Mouse (Mus musculus): ENCODE results near the gene 6030452D12Rik. TPM values are rescaled to one million over a fixed set of nuclear protein-coding genes. Genes with fewer than 3 reads are reported as not detected.

6030452D12Rik gene
- polyA plus RNA-seq, 1 experiment from 2014 or later, result not detected

- Histone ChIP-seq H3K27me3 (replicated peaks; ENCODE audit: insufficient read depth, low read length) (peaks cover 8% of the 10 kb centered on the region; the same call in 1 of the 2 replicates), H3K36me3 (ENCODE audit: insufficient read depth, low read length) (no peaks in the 10 kb centered on the region), H3K4me2 (replicated peaks; ENCODE audit: low read depth, low read length) (no peak overlapping the region), H3K9me3 (ENCODE audit: low read length) (no peaks in the 10 kb centered on the region), H3K4me3 (ENCODE audit: low read depth, low read length) (no peak overlapping the region), H3K27ac (ENCODE audit: low read length) (no peak overlapping the region), H3K9ac (replicated peaks; ENCODE audit: low read depth) (no peak overlapping the region), H3K4me1 (ENCODE audit: insufficient read depth, low read depth, low read length) (peaks cover 7% of the 10 kb centered on the region)
- DNase-seq (ENCODE audit: low spot score), result no peak
- TF ChIP-seq CTCF (IDR thresholded peaks at IDR 0.05) (no peak), EP300 (IDR thresholded peaks at IDR 0.05) (no peak)
- ATAC-seq, result no peak
- WGBS, result 44% methylated on average over 7 of the region's 7 CpGs
Measured at GRCm38 (mm10) chr8:106512475-106513150, 12.3 kb downstream of the 6030452D12Rik start.

GRCm38 (mm10) chr8:106515946-106516479, 15.7 kb downstream of the 6030452D12Rik start:
- Histone ChIP-seq H3K4me3 (ENCODE audit: low read depth, low read length) (no peak overlapping the region), H3K27ac (ENCODE audit: low read length) (no peak overlapping the region), H3K4me2 (replicated peaks; ENCODE audit: low read depth, low read length) (no peak overlapping the region), H3K9me3 (ENCODE audit: low read length) (no peaks in the 10 kb centered on the region), H3K9ac (replicated peaks; ENCODE audit: low read depth) (no peak overlapping the region), H3K4me1 (ENCODE audit: insufficient read depth, low read depth, low read length) (no peaks in the 10 kb centered on the region; the same call in 1 of the 2 replicates), H3K36me3 (ENCODE audit: insufficient read depth, low read length) (no peaks in the 10 kb centered on the region), H3K27me3 (replicated peaks; ENCODE audit: insufficient read depth, low read length) (peaks cover 6% of the 10 kb centered on the region; the same call in 1 of the 2 replicates)
- ATAC-seq (no peak), DNase-seq (ENCODE audit: low spot score) (no peak)
- 39% methylated on average over 1 of the region's 1 CpGs for WGBS
- no peak for TF ChIP-seq CTCF (IDR thresholded peaks at IDR 0.05)
- no peak for TF ChIP-seq EP300 (IDR thresholded peaks at IDR 0.05)

- Histone ChIP-seq H3K9me3 (ENCODE audit: low read length) (no peaks in the 10 kb centered on the region), H3K4me1 (ENCODE audit: insufficient read depth, low read depth, low read length) (no peaks in the 10 kb centered on the region; the same call in 1 of the 2 replicates), H3K27me3 (replicated peaks; ENCODE audit: insufficient read depth, low read length) (0 out of 2 replicates have a peak, but pooled peaks cover 2% of the 10 kb centered on the region), H3K27ac (ENCODE audit: low read length) (no peak overlapping the region), H3K36me3 (ENCODE audit: insufficient read depth, low read length) (no peaks in the 10 kb centered on the region), H3K4me2 (replicated peaks; ENCODE audit: low read depth, low read length) (no peak overlapping the region), H3K4me3 (ENCODE audit: low read depth, low read length) (no peak overlapping the region), H3K9ac (replicated peaks; ENCODE audit: low read depth) (no peak overlapping the region)
- TF ChIP-seq CTCF (IDR thresholded peaks at IDR 0.05) (no peak), EP300 (IDR thresholded peaks at IDR 0.05) (no peak)
- ATAC-seq (no peak), DNase-seq (ENCODE audit: low spot score) (no peak)
- WGBS, result 33% methylated on average over 2 of the region's 2 CpGs
Measured at GRCm38 (mm10) chr8:106516581-106516980, 16.3 kb downstream of the 6030452D12Rik start.

GRCm38 (mm10) chr8:106518763-106519162, 18.4 kb downstream of the 6030452D12Rik start:
- H3K9me3 ChIP-seq (ENCODE audit: low read length), result no peaks in the 10 kb centered on the region
- TF ChIP-seq CTCF (IDR thresholded peaks at IDR 0.05) (no peak), EP300 (IDR thresholded peaks at IDR 0.05) (no peak)
- no peaks in the 10 kb centered on the region for H3K4me1 ChIP-seq (ENCODE audit: insufficient read depth, low read depth, low read length)
- H3K9ac ChIP-seq (replicated peaks; ENCODE audit: low read depth), result no peak overlapping the region
- H3K27me3 ChIP-seq (replicated peaks; ENCODE audit: insufficient read depth, low read length), result no peaks in the 10 kb centered on the region
- WGBS, result 11% methylated on average over 2 of the region's 3 CpGs
- ATAC-seq (peak; percentile 32), DNase-seq (ENCODE audit: low spot score) (peak; percentile 54)
- H3K36me3 ChIP-seq (ENCODE audit: insufficient read depth, low read length), result no peaks in the 10 kb centered on the region
- H3K4me2 ChIP-seq (replicated peaks; ENCODE audit: low read depth, low read length), result no peak overlapping the region
- no peak overlapping the region for H3K4me3 ChIP-seq (ENCODE audit: low read depth, low read length)
- no peak overlapping the region for H3K27ac ChIP-seq (ENCODE audit: low read length)

GRCm38 (mm10) chr8:106520578-106520977, 20.3 kb downstream of the 6030452D12Rik start:
- no peaks in the 10 kb centered on the region for H3K4me1 ChIP-seq (ENCODE audit: insufficient read depth, low read depth, low read length)

GRCm38 (mm10) chr8:106521845-106522244, 21.5 kb downstream of the 6030452D12Rik start:
- H3K4me1 ChIP-seq (ENCODE audit: insufficient read depth, low read depth, low read length), result no peaks in the 10 kb centered on the region
- no peak for DNase-seq (ENCODE audit: low spot score)
- no peak overlapping the region for H3K4me3 ChIP-seq (ENCODE audit: low read depth, low read length)
- no peak overlapping the region for H3K9ac ChIP-seq (replicated peaks; ENCODE audit: low read depth)
- 27% methylated on average over 9 of the region's 9 CpGs for WGBS
- H3K36me3 ChIP-seq (ENCODE audit: insufficient read depth, low read length), result no peaks in the 10 kb centered on the region
- H3K27me3 ChIP-seq (replicated peaks; ENCODE audit: insufficient read depth, low read length), result no peaks in the 10 kb centered on the region
- H3K9me3 ChIP-seq (ENCODE audit: low read length), result no peaks in the 10 kb centered on the region
- TF ChIP-seq EP300 (IDR thresholded peaks at IDR 0.05), result no peak
- no peak for ATAC-seq
- H3K27ac ChIP-seq (ENCODE audit: low read length), result no peak overlapping the region
- no peak overlapping the region for H3K4me2 ChIP-seq (replicated peaks; ENCODE audit: low read depth, low read length)

More at GRCm38 (mm10) chr8:106520578-106520977, 20.3 kb downstream of the 6030452D12Rik start:
- DNase-seq (ENCODE audit: low spot score) (no peak), ATAC-seq (no peak)
- no peak overlapping the region for H3K4me2 ChIP-seq (replicated peaks; ENCODE audit: low read depth, low read length)
- no peaks in the 10 kb centered on the region for H3K27me3 ChIP-seq (replicated peaks; ENCODE audit: insufficient read depth, low read length)
- TF ChIP-seq EP300 (IDR thresholded peaks at IDR 0.05) (no peak), CTCF (IDR thresholded peaks at IDR 0.05) (no peak)
- H3K9ac ChIP-seq (replicated peaks; ENCODE audit: low read depth), result no peak overlapping the region
- H3K27ac ChIP-seq (ENCODE audit: low read length), result no peak overlapping the region
- WGBS, result 71% methylated on average over 7 of the region's 7 CpGs
- no peaks in the 10 kb centered on the region for H3K9me3 ChIP-seq (ENCODE audit: low read length)
- no peak overlapping the region for H3K4me3 ChIP-seq (ENCODE audit: low read depth, low read length)
- no peaks in the 10 kb centered on the region for H3K36me3 ChIP-seq (ENCODE audit: insufficient read depth, low read length)
